Mouse (Mus musculus) hindbrain, embryonic 13.5 days (tissue): ENCODE data around the gene Tspan18. TPM values are rescaled to one million over a fixed set of nuclear protein-coding genes. Genes with fewer than 3 reads are reported as not detected.

Source experiments
- ATAC-seq: fragments of 200-750 bp; cut with Nextera tagmentation; 2 replicates; pipeline ENCODE4 v1.8.0; 2017; ENCODE audit warnings: moderate TSS enrichment; ENCODE audit not compliant: low FRiP score
- H3K27ac ChIP-seq: fragments of 300-500 bp; sonication (generic); 2 replicates; pipeline ENCODE4 v1.5.1; 2015; ENCODE audit warnings: inconsistent platforms, mild to moderate bottlenecking, moderate library complexity
- H3K27me3 ChIP-seq: fragments of 300-500 bp; sonication (generic); 2 replicates; pipeline ENCODE4 v1.6.1; 2015; ENCODE audit warnings: mild to moderate bottlenecking, inconsistent platforms
- H3K36me3 ChIP-seq: fragments of 300-500 bp; sonication (generic); 2 replicates; pipeline ENCODE4 v1.6.1; 2015; ENCODE audit warnings: mild to moderate bottlenecking, inconsistent platforms
- H3K4me1 ChIP-seq: fragments of 300-500 bp; sonication (generic); replicated peaks from 2 replicates; pipeline ENCODE4 v1.6.1; 2015; ENCODE audit warnings: inconsistent platforms
- H3K4me2 ChIP-seq: fragments of 300-500 bp; sonication (generic); 2 replicates; pipeline ENCODE4 v1.6.1; 2015; ENCODE audit warnings: inconsistent platforms, mild to moderate bottlenecking, moderate library complexity
- H3K4me3 ChIP-seq: fragments of 300-500 bp; sonication (generic); 2 replicates; pipeline ENCODE4 v1.5.1; 2015; ENCODE audit warnings: mild to moderate bottlenecking, inconsistent platforms
- H3K9ac ChIP-seq: fragments of 300-500 bp; sonication (generic); 2 replicates; pipeline ENCODE4 v1.6.1; 2015; ENCODE audit warnings: mild to moderate bottlenecking, inconsistent platforms
- H3K9me3 ChIP-seq: fragments of 300-500 bp; sonication (generic); 2 replicates; pipeline ENCODE4 v1.6.1; 2016; ENCODE audit warnings: inconsistent platforms
- WGBS: fragments of 180-500 bp; shearing (Covaris S2); methylation state at CpG from one replicate; pipeline ENCODE4 v1.1.7; 2015; 5-methylcytosine and 5-hydroxymethylcytosine counted together
- polyA plus RNA-seq: library from polyadenylated mRNA; unstranded; fragments of >200 nt; fragmentation: Nextera tagmentation; extraction: Ambion mirVana; gene quantifications from 2 replicates; pipeline ENCODE4 v1.2.1, GENCODE M21; 2015

The Tspan18 gene
- polyA plus RNA-seq, 1 experiment from 2014 or later, result 32.5 TPM

GRCm38 (mm10) chr2:93219576-93219975 lies 114.7 kb downstream of the Tspan18 start:
- WGBS, result 98% methylated on average over 3 of the region's 3 CpGs
- Histone ChIP-seq H3K4me1 (peaks cover 61% of the 10 kb centered on the region), H3K9ac (no peak overlapping the region), H3K36me3 (peaks cover 7% of the 10 kb centered on the region), H3K4me2 (no peak overlapping the region), H3K9me3 (no peaks in the 10 kb centered on the region), H3K27me3 (0 out of 2 replicates have a peak, but pooled peaks cover 3% of the 10 kb centered on the region), H3K4me3 (no peak overlapping the region), H3K27ac (no peak overlapping the region)
- no peak for ATAC-seq

DNA sequence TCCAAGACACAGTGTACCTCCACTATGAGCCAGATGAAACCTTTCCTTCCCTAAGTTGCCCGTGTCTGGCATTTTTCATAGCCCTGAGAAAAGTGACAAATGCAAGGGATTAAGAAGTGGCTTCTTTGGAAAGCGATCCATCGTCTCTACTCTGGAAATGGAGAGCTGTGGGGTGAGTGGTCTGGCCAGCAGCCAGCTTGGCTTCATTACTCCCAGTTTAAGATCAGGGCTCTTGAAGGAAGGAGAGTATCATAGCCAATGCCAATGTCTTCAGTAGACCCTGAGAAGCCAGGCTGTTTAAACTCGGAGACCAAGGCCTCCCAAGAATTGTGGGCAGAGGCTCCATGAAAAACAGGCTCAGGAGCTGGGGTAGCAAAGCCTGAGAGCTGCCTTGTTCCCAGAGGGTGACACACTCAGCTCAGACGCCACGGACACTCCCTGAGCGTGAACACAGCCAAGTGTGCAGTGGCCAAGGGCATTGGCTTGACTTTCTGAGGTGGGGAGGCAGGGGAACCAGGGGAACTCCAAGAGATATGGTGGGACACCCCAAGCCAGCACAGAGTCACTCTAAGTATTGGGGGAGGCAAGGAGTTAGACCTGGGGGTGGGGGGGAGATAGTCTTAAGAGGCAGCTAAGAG lies 115.8 kb downstream of the Tspan18 start:
- ATAC-seq, result no peak
- Histone ChIP-seq H3K4me1 (peaks cover 66% of the 10 kb centered on the region), H3K36me3 (peaks cover 7% of the 10 kb centered on the region), H3K4me2 (no peak overlapping the region), H3K9ac (no peak overlapping the region), H3K27ac (peak overlapping the region; percentile 78; the same call in 1 of the 2 replicates), H3K27me3 (0 out of 2 replicates have a peak, but pooled peaks cover 3% of the 10 kb centered on the region), H3K9me3 (no peaks in the 10 kb centered on the region), H3K4me3 (no peak overlapping the region)
- 83% methylated on average over 7 of the region's 7 CpGs for WGBS

GRCm38 (mm10) chr2:93217015-93217414 lies 117.3 kb downstream of the Tspan18 start:
- no peaks in the 10 kb centered on the region for H3K9me3 ChIP-seq
- peak overlapping the region; percentile 46 for H3K9ac ChIP-seq
- peak overlapping the region; percentile 78 for H3K27ac ChIP-seq
- peak; percentile 79 for ATAC-seq
- peaks cover 59% of the 10 kb centered on the region for H3K4me1 ChIP-seq
- 0 out of 2 replicates have a peak, but pooled peaks cover 3% of the 10 kb centered on the region for H3K27me3 ChIP-seq
- peaks cover 2% of the 10 kb centered on the region for H3K36me3 ChIP-seq
- 16% methylated on average over 7 of the region's 7 CpGs for whole genome bisulfite sequencing
- H3K4me2 ChIP-seq, result no peak overlapping the region
- H3K4me3 ChIP-seq, result no peak overlapping the region

GRCm38 (mm10) chr2:93215790-93216189 lies 118.5 kb downstream of the Tspan18 start:
- no peak for ATAC-seq
- no peak overlapping the region for H3K4me3 ChIP-seq
- 71% methylated on average over 10 of the region's 10 CpGs for WGBS
- H3K9me3 ChIP-seq, result no peaks in the 10 kb centered on the region
- H3K36me3 ChIP-seq, result peaks cover 7% of the 10 kb centered on the region
- H3K27ac ChIP-seq, result no peak overlapping the region
- H3K4me1 ChIP-seq, result peaks cover 50% of the 10 kb centered on the region
- H3K4me2 ChIP-seq, result no peak overlapping the region
- 0 out of 2 replicates have a peak overlapping the region, but pooled peaks have one; percentile 13 for H3K9ac ChIP-seq
- 0 out of 2 replicates have a peak, but pooled peaks cover 3% of the 10 kb centered on the region for H3K27me3 ChIP-seq

- WGBS, result 89% methylated on average over 1 of the region's 1 CpGs
- H3K9me3 ChIP-seq, result no peaks in the 10 kb centered on the region
- H3K4me3 ChIP-seq, result no peak overlapping the region
- H3K27ac ChIP-seq, result no peak overlapping the region
- H3K36me3 ChIP-seq, result peaks cover 22% of the 10 kb centered on the region
- ATAC-seq, result no peak
- H3K4me1 ChIP-seq, result peaks cover 43% of the 10 kb centered on the region
- no peak overlapping the region for H3K9ac ChIP-seq
- no peak overlapping the region for H3K4me2 ChIP-seq
- no peaks in the 10 kb centered on the region for H3K27me3 ChIP-seq
Observed at GRCm38 (mm10) chr2:93214192-93214591, 120.1 kb downstream of the Tspan18 start.

GRCm38 (mm10) chr2:93212865-93213264 lies 121.4 kb downstream of the Tspan18 start:
- no peak overlapping the region for H3K4me3 ChIP-seq
- no peak overlapping the region for H3K27ac ChIP-seq
- 94% methylated on average over 2 of the region's 2 CpGs for WGBS
- no peaks in the 10 kb centered on the region for H3K9me3 ChIP-seq
- H3K4me2 ChIP-seq, result no peak overlapping the region
- no peak for ATAC-seq
- H3K4me1 ChIP-seq, result peaks cover 33% of the 10 kb centered on the region
- no peaks in the 10 kb centered on the region for H3K27me3 ChIP-seq
- H3K9ac ChIP-seq, result 0 out of 2 replicates have a peak overlapping the region, but pooled peaks have one; percentile 13
- peaks cover 27% of the 10 kb centered on the region for H3K36me3 ChIP-seq

DNA sequence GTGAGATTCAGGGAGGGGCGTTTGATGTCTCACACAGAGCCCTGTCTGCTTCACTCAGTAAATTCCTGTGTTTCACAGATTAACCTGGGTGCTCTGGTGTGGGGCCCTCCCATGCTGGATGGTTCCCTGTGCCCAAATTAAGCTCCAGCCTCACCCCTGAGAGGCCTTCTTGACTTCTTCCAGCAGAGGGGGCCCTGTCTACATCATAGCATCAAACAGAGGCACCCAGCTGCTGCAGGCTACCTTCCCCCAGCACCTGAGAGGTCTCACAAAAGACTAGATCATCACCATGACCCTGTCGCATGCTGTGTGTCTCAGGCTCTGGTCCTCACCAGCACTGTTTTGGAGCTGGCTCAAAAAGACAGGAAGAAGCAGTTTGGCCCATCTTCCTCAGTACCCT lies 121.9 kb downstream of the Tspan18 start:
- Histone ChIP-seq H3K36me3 (peaks cover 29% of the 10 kb centered on the region), H3K27me3 (no peaks in the 10 kb centered on the region), H3K9me3 (no peaks in the 10 kb centered on the region), H3K4me1 (peaks cover 28% of the 10 kb centered on the region), H3K27ac (no peak overlapping the region), H3K4me2 (no peak overlapping the region), H3K4me3 (no peak overlapping the region), H3K9ac (0 out of 2 replicates have a peak overlapping the region, but pooled peaks have one; percentile 13)
- WGBS, result 92% methylated on average over 2 of the region's 2 CpGs
- no peak for ATAC-seq

DNA sequence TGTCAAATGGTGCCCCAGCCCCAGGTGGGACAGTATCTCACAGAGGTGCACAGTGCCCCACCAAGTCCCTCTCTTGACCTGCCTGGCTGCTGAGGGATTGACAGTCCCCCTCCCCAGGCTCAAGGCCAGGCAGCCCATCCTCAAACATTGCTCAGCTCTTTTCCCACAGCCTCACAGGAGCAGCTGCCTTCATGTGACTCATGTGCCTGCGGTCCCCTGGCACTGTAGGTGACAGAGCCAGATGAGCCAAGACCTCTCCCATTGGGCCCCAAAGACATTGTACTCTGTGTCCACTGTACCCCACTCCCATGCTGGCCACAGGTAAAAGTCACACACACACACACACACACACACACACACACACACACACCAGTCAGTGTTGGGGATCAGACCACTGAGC lies 128.2 kb downstream of the Tspan18 start:
- no peak overlapping the region for H3K4me2 ChIP-seq
- H3K27me3 ChIP-seq, result no peaks in the 10 kb centered on the region
- H3K9ac ChIP-seq, result no peak overlapping the region; the same call in 1 of the 2 replicates
- H3K9me3 ChIP-seq, result no peaks in the 10 kb centered on the region
- WGBS, result 83% methylated on average over 1 of the region's 1 CpGs
- H3K4me3 ChIP-seq, result no peak overlapping the region
- peak overlapping the region; percentile 62; the same call in 1 of the 2 replicates for H3K27ac ChIP-seq
- H3K4me1 ChIP-seq, result peaks cover 28% of the 10 kb centered on the region
- peaks cover 41% of the 10 kb centered on the region for H3K36me3 ChIP-seq
- no peak for ATAC-seq

DNA sequence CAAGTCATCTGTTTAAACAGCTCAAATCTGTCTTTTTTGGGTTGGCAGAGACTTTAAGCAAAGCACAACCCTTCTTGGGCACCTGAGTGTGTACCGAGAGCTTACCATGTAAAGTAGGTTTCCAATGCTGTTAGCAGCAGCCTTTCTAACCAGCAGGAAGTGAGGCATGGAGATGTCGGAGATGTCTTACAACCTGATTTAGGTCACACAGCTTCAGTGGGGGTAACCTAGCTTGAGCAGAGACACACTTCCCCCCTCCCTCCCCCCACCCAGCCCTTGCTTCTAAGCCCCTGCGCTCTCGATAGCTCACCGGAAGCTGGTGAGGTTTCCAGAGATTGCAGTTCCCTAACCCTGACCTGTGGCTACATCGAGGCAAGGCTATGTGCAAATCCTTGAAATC lies 129.7 kb downstream of the Tspan18 start:
- WGBS, result 90% methylated on average over 6 of the region's 6 CpGs
- Histone ChIP-seq H3K27me3 (no peaks in the 10 kb centered on the region), H3K9ac (peak overlapping the region; percentile 52; the same call in 1 of the 2 replicates), H3K4me3 (no peak overlapping the region), H3K4me1 (peaks cover 41% of the 10 kb centered on the region), H3K36me3 (peaks cover 41% of the 10 kb centered on the region), H3K9me3 (no peaks in the 10 kb centered on the region), H3K27ac (peak overlapping the region; percentile 58), H3K4me2 (no peak overlapping the region)
- ATAC-seq, result no peak

- H3K9ac ChIP-seq, result peak overlapping the region; percentile 52; the same call in 1 of the 2 replicates
- peaks cover 41% of the 10 kb centered on the region for H3K36me3 ChIP-seq
- no peaks in the 10 kb centered on the region for H3K9me3 ChIP-seq
- H3K4me1 ChIP-seq, result peaks cover 47% of the 10 kb centered on the region
- peak overlapping the region; percentile 58 for H3K27ac ChIP-seq
- no peak overlapping the region for H3K4me3 ChIP-seq
- H3K27me3 ChIP-seq, result no peaks in the 10 kb centered on the region
- H3K4me2 ChIP-seq, result no peak overlapping the region
- 15% methylated on average over 10 of the region's 10 CpGs for WGBS
- ATAC-seq, result peak; percentile 26
Observed at GRCm38 (mm10) chr2:93203682-93204081, 130.6 kb downstream of the Tspan18 start.

GRCm38 (mm10) chr2:93202782-93203181 lies 131.5 kb downstream of the Tspan18 start:
- Histone ChIP-seq H3K9me3 (no peaks in the 10 kb centered on the region), H3K36me3 (peaks cover 40% of the 10 kb centered on the region), H3K27ac (peak overlapping the region; percentile 35; the same call in 1 of the 2 replicates), H3K4me3 (no peak overlapping the region), H3K4me2 (no peak overlapping the region), H3K9ac (no peak overlapping the region), H3K4me1 (peaks cover 52% of the 10 kb centered on the region), H3K27me3 (no peaks in the 10 kb centered on the region)
- ATAC-seq, result no peak
- 28% methylated on average over 1 of the region's 1 CpGs for WGBS

DNA sequence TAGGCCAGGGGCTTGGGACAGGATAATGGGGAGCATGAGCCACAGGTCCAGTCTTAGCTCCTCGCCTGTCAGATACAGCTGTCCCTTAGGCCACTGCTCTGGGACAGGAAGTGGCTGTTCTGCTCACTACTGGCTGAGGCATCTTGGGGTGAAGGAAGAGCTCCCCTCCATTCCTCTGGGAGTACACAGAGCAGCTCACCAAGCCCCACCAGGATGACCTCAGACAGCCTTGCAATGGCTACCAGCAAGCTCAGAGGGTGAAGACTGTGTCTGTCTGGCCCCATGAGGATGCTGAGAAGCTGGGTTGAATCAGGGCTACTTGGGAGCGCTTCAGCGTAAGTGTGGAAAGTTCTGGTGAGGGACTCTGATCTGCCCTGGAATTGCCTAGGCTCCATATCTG lies 132.3 kb downstream of the Tspan18 start:
- no peak overlapping the region for H3K4me2 ChIP-seq
- H3K36me3 ChIP-seq, result peaks cover 45% of the 10 kb centered on the region
- no peaks in the 10 kb centered on the region for H3K27me3 ChIP-seq
- H3K27ac ChIP-seq, result no peak overlapping the region
- no peak overlapping the region for H3K4me3 ChIP-seq
- H3K4me1 ChIP-seq, result peaks cover 57% of the 10 kb centered on the region
- H3K9me3 ChIP-seq, result no peaks in the 10 kb centered on the region
- ATAC-seq, result no peak
- no peak overlapping the region for H3K9ac ChIP-seq
- WGBS, result 93% methylated on average over 3 of the region's 3 CpGs
